Mouse (Mus musculus) urinary bladder, postnatal 14 days (tissue): ENCODE data around the gene Mrgpra6.

Experiments
- DNase-seq: peaks from one replicate; pipeline ENCODE4 v3.0.0; 2021; ENCODE audit warnings: low spot score

Gene Mrgpra6

DNA sequence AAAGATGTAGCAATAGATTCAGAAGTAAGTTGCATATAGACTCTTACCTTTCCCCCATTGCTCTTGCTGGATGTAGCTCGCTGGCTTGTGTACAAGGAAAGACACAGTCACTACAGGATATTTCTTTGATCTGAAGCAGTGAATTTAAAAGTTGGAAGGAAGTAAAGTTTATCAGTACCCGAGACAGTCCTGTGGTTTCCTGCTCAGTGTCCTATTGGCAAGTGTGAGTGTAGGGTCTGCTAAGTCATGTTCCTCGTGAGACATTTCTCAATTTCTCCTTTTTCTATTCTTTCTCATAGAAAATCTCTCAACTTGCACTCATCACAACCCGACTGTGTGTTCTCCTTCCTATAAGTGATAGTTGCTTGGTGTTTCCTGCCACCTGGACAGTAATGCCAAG is at the start of gene Mrgpra6:
Mrgpra6 (minus strand) TSS at position 91 of the 400 bp plus-strand sequence.
- DNase-seq, result no peak

DNA sequence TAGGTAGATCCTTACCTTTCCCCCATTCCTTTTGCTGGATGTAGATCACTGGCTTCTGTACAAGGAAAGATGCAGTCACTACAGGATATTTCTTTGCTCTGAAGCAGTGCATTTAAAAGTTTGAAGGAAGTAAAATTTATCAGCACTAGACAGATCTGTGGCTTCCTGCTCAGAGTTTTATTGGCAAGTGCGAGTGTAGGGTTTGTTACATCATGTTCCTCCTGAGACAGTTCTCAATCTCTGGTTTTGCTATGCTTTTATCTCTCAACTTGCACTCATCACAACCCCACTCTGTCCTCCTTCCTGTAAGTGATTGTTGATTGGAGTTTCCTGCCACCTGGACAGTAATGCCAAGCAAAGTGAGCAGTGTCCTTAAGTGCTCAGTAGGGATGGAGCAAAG is 48.0 kb upstream of the Mrgpra6 start, which contains the start of gene Mrgpra9:
Mrgpra9 (minus strand) TSS at position 79 of the 400 bp plus-strand sequence.
- no peak for DNase-seq

DNA sequence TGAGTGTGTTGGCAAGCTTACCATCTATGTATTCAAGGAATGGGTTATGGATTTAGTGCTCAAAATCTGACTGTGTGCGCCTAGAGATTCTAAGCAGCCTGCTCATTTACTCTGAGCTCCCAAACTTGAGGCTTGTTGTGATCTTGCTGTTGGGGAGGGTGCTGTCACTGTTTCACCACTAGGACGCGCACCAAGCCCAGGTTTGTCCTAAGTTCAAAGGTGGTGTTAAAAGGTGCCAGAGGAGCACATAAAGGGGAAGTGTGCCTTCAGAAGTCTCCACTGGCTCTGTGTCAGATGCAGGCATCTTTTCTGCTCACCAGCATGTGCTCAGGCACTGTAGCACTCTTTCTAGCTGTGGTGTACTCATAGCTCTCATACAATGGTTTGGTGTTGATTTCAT is 39.9 kb upstream of the Mrgpra6 start:
- no peak for DNase-seq

DNA sequence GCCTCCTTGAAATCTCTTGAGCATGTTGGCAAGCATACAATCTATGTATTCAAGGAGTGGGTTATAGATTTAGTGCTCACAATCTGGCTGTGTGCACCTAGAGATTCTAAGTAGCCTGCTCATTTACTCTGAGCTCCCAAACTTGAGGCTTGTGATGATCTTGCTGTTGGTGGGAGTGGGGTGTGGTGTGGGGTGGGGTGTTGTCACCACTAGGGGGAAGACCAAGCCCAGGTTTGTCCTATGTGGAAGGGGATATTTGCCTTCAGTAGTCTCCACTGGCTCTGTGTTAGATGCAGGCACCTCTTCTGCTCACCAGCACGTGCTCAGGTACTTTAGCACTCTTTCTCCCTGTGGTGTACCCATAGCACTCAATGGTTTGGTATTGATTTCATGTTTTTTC is 9.4 kb downstream of the Mrgpra6 start:
- DNase-seq, result no peak

DNA sequence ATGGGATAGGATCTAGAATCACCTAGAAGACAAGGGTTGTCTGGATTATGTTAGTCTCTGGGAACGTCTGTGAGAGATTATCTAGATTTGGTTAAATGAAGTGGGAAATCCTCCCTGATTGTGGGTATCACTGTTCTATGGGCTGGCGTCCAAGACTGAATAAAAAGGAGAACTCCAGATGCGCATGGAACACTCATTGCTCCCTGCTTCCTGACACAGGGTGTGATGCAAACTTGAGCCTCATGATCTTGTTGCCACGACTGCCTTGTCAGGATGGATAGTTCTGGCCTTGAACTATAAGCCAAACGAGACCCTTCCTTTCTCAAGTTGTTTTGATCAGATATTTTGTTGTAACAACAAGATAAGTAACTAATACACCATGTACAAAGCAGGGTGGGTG is 33.9 kb downstream of the Mrgpra6 start:
- DNase-seq, result no peak

DNA sequence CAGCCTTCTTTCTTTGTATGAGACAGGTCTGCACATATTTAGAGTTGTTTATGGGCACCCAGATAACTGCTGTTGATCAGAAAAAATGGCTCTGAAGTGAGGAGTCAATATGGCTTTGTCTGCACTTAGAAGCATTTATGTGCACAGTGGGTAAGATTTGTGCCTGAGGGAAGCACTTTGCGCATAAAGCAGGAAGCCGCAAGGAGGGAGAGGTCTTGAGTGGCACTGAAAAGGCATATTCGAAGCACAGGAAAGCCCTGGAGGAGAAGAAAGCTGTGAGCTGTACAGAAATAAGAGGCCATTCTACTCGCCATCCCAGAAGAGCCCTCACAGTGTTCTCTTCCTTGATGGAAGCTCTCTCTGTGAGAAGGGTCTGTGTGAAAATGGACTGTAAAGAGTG is 39.7 kb downstream of the Mrgpra6 start:
- DNase-seq, result no peak

DNA sequence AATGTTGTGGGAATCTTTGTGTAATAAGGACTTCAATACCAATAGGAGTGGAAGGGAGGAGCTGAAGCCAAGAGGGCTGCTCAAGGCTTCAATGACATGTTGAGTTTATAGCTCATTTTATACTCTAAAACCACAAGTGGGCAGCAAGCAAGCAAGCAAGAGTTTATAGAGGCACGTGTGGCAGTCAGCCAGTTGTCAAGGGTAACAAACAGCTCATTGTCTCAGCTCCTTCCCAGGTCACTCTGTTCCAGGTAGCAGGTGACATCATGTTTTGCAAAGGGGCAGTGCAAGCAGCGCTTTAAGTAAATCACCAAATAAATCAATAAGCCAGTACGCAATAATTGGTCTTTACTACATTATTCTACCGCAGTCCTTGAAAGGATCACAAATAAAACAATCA is 41.5 kb downstream of the Mrgpra6 start:
- DNase-seq, result no peak

DNA sequence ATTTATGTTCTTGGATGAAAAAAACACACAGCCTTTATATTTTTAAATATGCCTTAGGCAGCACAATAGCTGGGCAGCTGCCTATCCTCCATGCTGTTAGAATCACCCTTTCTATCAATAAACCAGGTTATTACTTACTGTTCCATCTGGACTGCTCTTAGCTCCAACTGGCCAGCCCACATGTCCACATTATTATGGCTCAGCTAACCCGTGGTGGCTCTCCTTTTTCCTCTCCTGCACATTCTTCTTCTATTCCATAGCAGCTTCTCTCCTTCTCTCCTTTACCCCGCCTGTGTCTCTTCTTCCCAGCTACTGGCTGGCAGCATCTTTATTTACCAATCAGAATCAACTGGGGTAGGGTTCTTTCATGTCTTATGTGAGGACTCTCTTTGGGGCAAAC is 46.3 kb downstream of the Mrgpra6 start:
- DNase-seq, result no peak

DNA sequence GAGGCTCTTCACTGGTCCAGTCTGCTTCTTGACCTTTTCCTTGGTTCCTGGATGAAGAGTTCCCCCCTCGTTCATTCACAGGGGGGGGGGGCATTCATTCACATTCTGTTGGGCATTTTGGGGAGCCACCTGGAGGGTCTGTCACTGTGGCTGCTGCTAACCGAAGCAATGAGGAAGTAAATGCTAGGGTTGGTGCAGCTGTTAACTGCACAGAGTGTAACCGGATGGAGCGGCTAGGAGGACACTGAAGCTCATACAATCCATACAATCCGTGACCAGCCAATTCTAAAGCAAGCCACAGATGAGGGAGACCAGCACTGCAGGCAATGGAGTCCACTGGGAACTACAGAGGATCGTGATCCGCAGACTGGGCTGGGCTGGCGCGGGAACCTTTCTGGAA is 47.0 kb downstream of the Mrgpra6 start:
- no peak for DNase-seq

DNA sequence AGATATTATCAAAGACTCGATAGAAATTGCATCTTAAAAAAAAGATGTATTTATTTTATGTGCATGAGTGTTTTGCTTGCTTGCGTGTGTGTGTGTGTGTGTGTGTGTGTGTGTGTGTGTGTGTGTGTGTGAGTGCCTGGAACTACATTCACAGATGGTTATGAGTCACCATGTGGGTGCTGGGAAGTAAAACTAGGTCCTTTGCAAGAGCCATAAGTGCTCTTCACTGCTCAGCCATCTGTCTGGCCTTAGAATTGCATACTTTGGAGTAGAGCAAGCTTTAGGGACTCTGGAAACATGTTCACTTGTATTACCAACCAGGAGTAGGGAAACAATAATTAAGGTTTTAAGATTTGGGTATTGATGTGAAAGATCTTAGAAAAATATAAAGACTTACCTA is 48.9 kb downstream of the Mrgpra6 start:
- no peak for DNase-seq

DNA sequence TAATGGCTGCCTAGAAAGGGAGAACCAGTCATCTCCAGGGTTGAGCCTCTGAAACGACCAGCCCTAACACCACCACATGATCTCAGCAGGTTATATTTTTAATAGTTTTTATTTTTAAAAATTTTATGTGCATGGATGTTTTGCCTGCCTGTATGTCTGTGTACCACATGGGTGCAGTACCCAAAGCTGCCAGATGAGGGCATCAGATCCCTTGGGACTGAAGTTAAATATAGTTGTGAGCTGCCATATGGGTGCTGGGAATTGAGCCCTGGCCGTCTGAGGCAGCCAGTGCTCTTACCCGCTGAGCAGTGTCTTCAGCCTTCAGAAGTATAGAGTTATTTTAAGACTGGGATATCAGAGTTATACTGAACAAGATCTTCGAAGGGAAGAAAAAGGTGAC is 49.3 kb downstream of the Mrgpra6 start:
- no peak for DNase-seq

DNA sequence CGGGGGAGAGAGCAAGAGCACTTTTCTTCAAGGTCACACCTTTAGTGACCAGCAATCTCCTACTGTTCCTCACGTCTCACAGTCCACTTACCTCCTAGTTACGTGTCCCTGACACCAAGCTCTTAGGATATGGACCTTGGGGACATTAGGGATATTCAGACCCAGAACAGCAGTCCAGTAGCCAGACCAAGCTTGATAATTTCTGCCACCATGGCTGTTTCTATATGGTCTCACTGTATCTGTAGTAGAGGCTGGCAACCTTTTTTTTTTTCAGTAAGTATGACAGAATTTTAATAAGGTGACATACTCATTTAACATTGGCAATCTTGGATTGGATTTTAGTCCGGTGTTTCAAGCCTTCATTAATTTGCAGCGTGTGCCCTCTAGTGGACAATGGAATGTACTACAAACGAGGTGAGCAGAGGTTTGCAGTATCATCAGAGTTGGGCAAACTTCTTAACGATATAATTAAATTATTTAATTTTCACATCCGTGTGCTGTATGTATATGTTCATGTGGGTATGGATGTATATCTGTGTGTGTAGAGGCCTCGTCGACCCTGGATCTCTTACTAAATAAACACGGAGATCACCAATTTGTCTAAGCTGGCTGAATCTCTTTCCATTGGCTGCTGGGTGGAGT is 54.2 kb downstream of the Mrgpra6 start:
- peak; percentile 20 for DNase-seq

DNA sequence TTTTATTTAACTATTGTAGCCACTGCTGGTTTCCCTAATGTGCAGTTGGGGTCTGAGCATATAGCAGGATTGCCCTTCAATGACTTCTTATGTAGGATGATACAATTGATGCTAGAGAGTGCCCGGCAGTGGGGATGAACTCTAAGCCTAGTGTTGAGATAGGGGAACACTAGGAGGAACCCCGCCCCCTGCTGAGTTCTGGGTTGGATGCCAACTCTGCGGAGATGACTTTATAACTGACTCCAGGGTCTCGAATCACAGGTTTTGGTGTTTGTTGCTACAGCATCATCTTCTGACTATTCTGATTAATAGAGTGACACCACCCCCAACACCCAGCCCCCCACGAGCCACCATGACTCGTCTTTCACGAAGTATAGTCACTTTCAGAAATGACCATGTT is 56.4 kb downstream of the Mrgpra6 start:
- DNase-seq, result no peak

DNA sequence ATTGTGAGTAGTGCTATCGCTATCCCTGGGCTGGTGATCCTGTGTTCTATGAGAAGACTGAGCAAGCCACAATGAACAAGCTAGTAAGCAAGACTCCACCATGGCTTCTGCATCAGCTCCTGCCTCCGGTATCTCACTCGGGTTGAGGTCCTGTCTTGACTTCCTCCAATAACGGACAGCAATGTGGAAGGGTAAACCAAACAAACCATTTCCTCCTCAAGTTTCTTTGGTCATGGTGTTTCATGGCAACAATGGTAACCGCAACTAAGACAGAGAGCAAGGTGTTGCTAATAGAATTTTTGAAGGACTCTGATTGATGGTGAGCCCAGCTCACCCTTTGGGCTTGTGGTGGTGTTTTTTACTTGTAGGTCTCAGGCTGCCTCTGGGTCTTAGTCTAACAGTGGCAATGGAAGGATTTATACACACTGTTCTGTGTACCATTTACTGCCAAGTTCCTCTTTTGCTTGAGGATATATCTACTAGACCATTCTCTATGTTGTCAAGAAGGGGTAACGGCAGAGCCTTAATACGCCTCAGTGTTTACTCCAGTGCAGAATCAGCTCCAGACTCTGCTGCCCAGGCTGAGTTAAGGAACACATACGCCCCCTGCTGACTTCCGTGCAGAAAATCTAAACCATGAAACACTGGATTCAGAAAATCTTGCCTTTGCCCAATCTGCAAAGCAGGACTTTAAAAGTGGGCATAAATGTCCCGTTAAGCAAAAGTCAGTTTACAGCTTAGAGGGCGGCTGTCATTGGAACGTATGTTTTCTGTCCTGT is 58.5 kb downstream of the Mrgpra6 start:
- peak; percentile 12 for DNase-seq

DNA sequence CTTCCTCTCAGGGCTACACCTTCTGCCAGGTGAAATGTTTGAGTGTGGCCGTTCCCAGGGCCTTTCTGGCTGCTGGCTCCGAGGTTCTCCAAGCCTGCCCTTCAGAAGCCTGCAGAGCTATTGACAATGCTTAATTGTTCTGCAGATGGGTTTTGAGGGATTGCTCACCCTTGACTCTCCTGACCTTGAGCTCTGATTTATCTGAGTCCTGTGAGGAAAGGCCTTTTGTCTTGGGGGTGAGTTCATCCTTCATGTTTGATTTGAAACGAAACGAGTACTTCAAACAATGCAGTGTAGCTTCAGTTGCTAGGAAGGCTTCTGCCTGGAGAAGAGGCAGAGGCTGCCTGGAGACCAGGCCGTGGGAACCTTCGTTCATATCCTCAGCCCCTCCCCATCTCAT is 60.4 kb downstream of the Mrgpra6 start:
- no peak for DNase-seq

DNA sequence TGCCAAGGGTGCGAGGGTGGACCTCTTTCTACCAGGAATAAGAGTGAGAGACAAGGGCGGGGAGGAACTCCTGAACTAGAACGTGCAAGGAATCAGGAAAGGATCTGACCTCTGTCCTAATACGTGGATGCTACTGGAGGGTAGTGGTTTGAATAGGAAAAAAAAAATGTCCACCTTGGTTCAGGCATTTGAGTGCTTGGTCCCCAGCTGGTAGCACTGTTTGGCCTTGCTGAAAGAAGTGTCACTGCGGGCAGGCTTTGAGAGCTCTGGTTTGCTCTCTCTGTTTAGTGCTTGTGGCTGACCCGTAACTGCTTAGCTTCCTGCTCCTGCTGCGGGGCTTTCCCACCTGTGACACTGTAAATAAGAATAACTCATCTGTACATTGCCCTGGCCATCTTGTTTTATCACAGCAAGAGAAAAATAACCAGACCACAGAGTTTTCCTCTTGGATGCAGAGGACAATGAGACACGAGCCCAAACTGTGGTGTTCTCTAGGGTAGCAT is 64.8 kb downstream of the Mrgpra6 start:
- no peak for DNase-seq
